Mouse (Mus musculus) heart, embryonic 13.5 days (tissue): ENCODE results near the gene Flna. TPM values are rescaled to one million over a fixed set of nuclear protein-coding genes. Genes with fewer than 3 reads are reported as not detected.
A peak's percentile ranks its signal among the peaks of the same experiment; 100 is the strongest.

Experiments used
- ATAC-seq: fragments of 200-750 bp; cut with Nextera tagmentation; 2 replicates; pipeline ENCODE4 v1.8.0; 2017; ENCODE audit warnings: moderate TSS enrichment; ENCODE audit not compliant: insufficient number of reproducible peaks, low FRiP score, low TSS enrichment; ENCODE audit errors: extremely low read depth
- H3K27ac ChIP-seq: fragments of 300-500 bp; sonication (generic); replicated peaks from 2 replicates; pipeline ENCODE4 v1.5.1; 2015; ENCODE audit warnings: moderate library complexity, mild to moderate bottlenecking, inconsistent platforms
- H3K27me3 ChIP-seq: fragments of 300-500 bp; sonication (generic); replicated peaks from 2 replicates; pipeline ENCODE4 v1.6.1; 2015; ENCODE audit warnings: mild to moderate bottlenecking, inconsistent platforms
- H3K36me3 ChIP-seq: fragments of 300-500 bp; sonication (generic); 2 replicates; pipeline ENCODE4 v1.6.1; 2015; ENCODE audit warnings: mild to moderate bottlenecking, inconsistent platforms
- H3K4me1 ChIP-seq: fragments of 300-500 bp; sonication (generic); 2 replicates; pipeline ENCODE4 v1.6.1; 2015; ENCODE audit warnings: inconsistent platforms
- H3K4me2 ChIP-seq: fragments of 300-500 bp; sonication (generic); 2 replicates; pipeline ENCODE4 v1.6.1; 2015; ENCODE audit warnings: inconsistent platforms, mild to moderate bottlenecking, moderate library complexity
- H3K4me3 ChIP-seq: fragments of 300-500 bp; sonication (generic); 2 replicates; pipeline ENCODE4 v1.5.1; 2015; ENCODE audit warnings: moderate library complexity, mild to moderate bottlenecking, inconsistent platforms
- H3K9ac ChIP-seq: fragments of 300-500 bp; sonication (generic); 2 replicates; pipeline ENCODE4 v1.6.1; 2015; ENCODE audit warnings: inconsistent platforms, mild to moderate bottlenecking, moderate library complexity
- H3K9me3 ChIP-seq: fragments of 300-500 bp; sonication (generic); 2 replicates; pipeline ENCODE4 v1.6.1; 2016; ENCODE audit warnings: inconsistent platforms
- WGBS: fragments of 180-500 bp; shearing (Covaris S2); methylation state at CpG from one replicate; pipeline ENCODE4 v1.1.7; 2015; ENCODE audit warnings: mixed read lengths; 5-methylcytosine and 5-hydroxymethylcytosine counted together
- polyA plus RNA-seq: library from polyadenylated mRNA; unstranded; fragments of >200 nt; fragmentation: Nextera tagmentation; extraction: Ambion mirVana; gene quantifications from 2 replicates; pipeline ENCODE4 v1.2.1, GENCODE M21; 2015

Gene Flna
- polyA plus RNA-seq, 1 experiment from 2014 or later: 154 TPM

DNA sequence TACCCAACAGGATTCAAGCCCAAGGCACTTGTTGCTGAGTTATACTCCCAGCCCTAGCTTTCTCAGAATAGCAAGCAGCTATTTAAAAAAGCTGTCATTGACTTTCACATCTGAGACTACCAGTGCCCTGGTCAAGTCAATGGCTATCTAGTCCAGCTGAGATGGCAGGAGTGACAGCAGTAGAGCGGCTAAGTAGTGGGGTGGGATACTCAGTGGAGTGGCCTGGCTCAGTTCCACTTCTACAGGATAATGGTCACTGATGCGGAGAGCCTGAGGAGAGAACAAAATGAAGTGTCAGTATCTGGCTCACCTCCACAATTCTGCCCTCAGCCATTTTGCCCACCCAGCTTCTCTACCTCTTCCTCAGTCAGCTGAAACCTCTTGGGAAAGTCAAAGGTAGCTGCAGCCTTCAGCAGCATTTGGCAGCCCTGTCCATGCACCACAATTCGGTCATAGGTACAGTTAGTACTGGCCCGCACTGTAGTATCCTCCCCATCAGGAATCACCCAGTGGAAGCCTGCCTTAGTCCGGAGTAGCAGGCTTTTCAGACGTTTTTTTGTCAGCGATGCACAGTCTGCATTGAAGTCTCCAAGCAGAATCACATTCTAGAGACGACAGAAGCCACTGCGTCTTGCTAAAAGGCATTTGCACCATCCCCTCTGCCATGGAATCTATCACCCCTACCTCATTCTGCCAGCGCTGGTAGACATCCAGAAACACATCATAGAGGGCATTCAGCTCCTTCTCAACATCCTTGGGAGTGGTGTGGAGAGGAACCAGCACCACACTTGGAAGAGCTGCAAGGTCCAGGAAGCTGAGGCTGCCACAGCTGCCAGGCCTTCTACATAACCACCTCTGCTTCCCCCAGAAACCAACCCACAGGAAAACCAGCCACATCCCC is 24.1 kb upstream of the Flna start:
- no peaks in the 10 kb centered on the region for H3K27me3 ChIP-seq
- peak overlapping the region; percentile 54; the same call in 1 of the 2 replicates for H3K27ac ChIP-seq
- H3K4me2 ChIP-seq: no peak overlapping the region
- no peaks in the 10 kb centered on the region for H3K9me3 ChIP-seq
- ATAC-seq: no peak
- H3K9ac ChIP-seq: no peak overlapping the region
- no peak overlapping the region for H3K4me3 ChIP-seq
- peaks cover 4% of the 10 kb centered on the region; the same call in 1 of the 2 replicates for H3K4me1 ChIP-seq
- 21% methylated on average over 10 of the region's 10 CpGs for WGBS
- H3K36me3 ChIP-seq: peaks cover 12% of the 10 kb centered on the region

- Histone ChIP-seq H3K4me3 (peak overlapping the region; percentile 67), H3K36me3 (peaks cover 12% of the 10 kb centered on the region), H3K27me3 (no peaks in the 10 kb centered on the region), H3K9ac (peak overlapping the region; percentile 90), H3K9me3 (no peaks in the 10 kb centered on the region), H3K27ac (peak overlapping the region; percentile 78), H3K4me2 (peak overlapping the region; percentile 72), H3K4me1 (peaks cover 4% of the 10 kb centered on the region; the same call in 1 of the 2 replicates)
- ATAC-seq: no peak
- 9% methylated on average over 27 of the region's 27 CpGs for whole genome bisulfite sequencing
These were observed 21.4 kb upstream of the Flna start for GRCm38 (mm10) chrX:74270902-74271551.

GRCm38 (mm10) chrX:74270062-74270901 is 20.7 kb upstream of the Flna start, which contains the start of gene Rpl10:
Gene Rpl10 (plus strand): TSS chrX:74270812.
- Histone ChIP-seq H3K4me2 (peak within 1 kb of the TSS; percentile 72), H3K27ac (peak within 1 kb of the TSS; percentile 95), H3K4me1 (peaks cover 4% of the 10 kb centered on the region; the same call in 1 of the 2 replicates), H3K9me3 (no peaks in the 10 kb centered on the region), H3K36me3 (peaks cover 12% of the 10 kb centered on the region), H3K27me3 (no peaks in the 10 kb centered on the region), H3K9ac (peak within 1 kb of the TSS; percentile 90), H3K4me3 (peak within 1 kb of the TSS; percentile 67)
- ATAC-seq: peak; percentile 91
- WGBS: 11% methylated on average over 42 of the region's 42 CpGs

DNA sequence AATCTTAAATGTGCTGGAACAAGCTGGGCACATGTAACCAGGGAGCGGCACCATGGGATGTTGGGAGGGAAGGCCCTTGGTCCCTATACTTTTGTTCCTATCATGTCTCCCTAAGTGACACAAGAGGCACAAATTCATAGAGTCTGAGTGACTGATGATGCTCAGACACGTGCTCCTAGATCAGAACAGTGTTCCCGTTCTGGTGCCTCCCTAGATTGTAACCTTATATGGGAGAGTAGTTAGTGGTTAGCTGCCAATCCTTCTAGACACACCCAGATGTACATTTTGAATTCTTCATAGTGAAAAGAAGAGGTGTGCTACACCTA is 20.1 kb upstream of the Flna start:
- H3K9ac ChIP-seq: peak overlapping the region; percentile 79
- no peak for ATAC-seq
- no peaks in the 10 kb centered on the region for H3K9me3 ChIP-seq
- peak overlapping the region; percentile 67 for H3K4me3 ChIP-seq
- H3K4me1 ChIP-seq: peaks cover 4% of the 10 kb centered on the region; the same call in 1 of the 2 replicates
- H3K36me3 ChIP-seq: peaks cover 12% of the 10 kb centered on the region
- H3K27ac ChIP-seq: peak overlapping the region; percentile 95
- 18% methylated on average over 3 of the region's 3 CpGs for WGBS
- H3K4me2 ChIP-seq: peak overlapping the region; percentile 67
- no peaks in the 10 kb centered on the region for H3K27me3 ChIP-seq

- Histone ChIP-seq H3K4me1 (peaks cover 5% of the 10 kb centered on the region), H3K27ac (no peak overlapping the region), H3K36me3 (peaks cover 27% of the 10 kb centered on the region), H3K9ac (no peak overlapping the region), H3K4me2 (no peak overlapping the region), H3K27me3 (no peaks in the 10 kb centered on the region), H3K4me3 (no peak overlapping the region), H3K9me3 (no peaks in the 10 kb centered on the region)
- no peak for ATAC-seq
- WGBS: 82% methylated on average over 3 of the region's 3 CpGs
These were observed 8.1 kb upstream of the Flna start for GRCm38 (mm10) chrX:74257746-74258145.

- peak overlapping the region; percentile 93 for H3K27ac ChIP-seq
- H3K4me1 ChIP-seq: peaks cover 9% of the 10 kb centered on the region
- H3K4me3 ChIP-seq: peak overlapping the region; percentile 66
- H3K27me3 ChIP-seq: no peaks in the 10 kb centered on the region
- peak overlapping the region; percentile 89 for H3K9ac ChIP-seq
- H3K36me3 ChIP-seq: peaks cover 24% of the 10 kb centered on the region
- peak overlapping the region; percentile 74 for H3K4me2 ChIP-seq
- 0 out of 2 replicates have a peak, but pooled peaks have one; percentile 7 for ATAC-seq
- WGBS: 19% methylated on average over 29 of the region's 31 CpGs
- no peaks in the 10 kb centered on the region for H3K9me3 ChIP-seq
These were observed 5.4 kb upstream of the Flna start for GRCm38 (mm10) chrX:74254888-74255565.

DNA sequence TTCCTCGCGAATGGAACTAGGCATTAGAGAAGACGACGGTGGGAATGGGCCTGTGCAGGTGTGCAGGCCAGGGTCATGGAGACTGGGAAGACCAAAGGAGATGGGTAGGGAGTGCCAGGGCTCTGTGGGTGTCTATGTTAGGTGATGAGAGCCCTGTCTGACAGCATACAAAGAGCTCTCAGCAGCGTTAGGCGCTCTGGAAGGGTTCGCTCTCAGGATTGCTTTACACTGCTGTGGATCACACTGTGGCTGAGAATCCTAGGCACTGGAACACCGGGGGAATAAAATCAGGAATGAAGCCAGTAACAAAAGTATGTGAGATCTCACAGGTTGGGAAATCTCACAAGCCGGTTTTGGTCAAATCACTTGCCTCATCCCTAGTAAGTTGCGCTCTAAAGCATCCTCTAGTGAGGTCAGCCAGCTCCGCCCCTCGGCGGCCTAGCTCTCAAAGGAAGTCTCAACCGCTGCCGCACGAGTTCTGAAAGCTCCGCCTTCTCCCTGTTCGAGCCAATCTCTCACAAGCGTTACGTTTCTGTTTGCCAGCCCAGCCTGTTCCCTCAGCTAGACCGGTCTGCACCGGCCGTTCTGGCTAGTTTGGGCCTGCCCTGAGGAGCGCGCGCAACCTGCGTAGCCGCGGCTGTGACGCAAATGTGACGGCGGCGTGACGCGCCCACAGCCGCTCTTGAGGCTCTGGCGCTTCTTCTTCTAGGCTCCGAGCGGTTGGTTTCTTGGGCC is 4.7 kb upstream of the Flna start, which contains the start of gene Emd:
TSS of gene Emd (plus strand) at position 535 of the 735 bp plus-strand sequence.
- H3K27ac ChIP-seq: peak within 1 kb of the TSS; percentile 93
- peak within 1 kb of the TSS; percentile 66 for H3K4me3 ChIP-seq
- H3K4me2 ChIP-seq: peak within 1 kb of the TSS; percentile 74
- 20% methylated on average over 39 of the region's 39 CpGs for WGBS
- H3K9me3 ChIP-seq: no peaks in the 10 kb centered on the region
- H3K4me1 ChIP-seq: peaks cover 9% of the 10 kb centered on the region
- no peaks in the 10 kb centered on the region for H3K27me3 ChIP-seq
- H3K36me3 ChIP-seq: peaks cover 24% of the 10 kb centered on the region
- ATAC-seq: peak; percentile 88
- peak within 1 kb of the TSS; percentile 89 for H3K9ac ChIP-seq

GRCm38 (mm10) chrX:74248651-74249050 is 969 bp downstream of the Flna start:
- no peak for ATAC-seq
- Histone ChIP-seq H3K36me3 (peaks cover 5% of the 10 kb centered on the region; the same call in 1 of the 2 replicates), H3K4me2 (peak overlapping the region; percentile 75), H3K9ac (peak overlapping the region; percentile 80), H3K4me1 (peaks cover 9% of the 10 kb centered on the region), H3K9me3 (no peaks in the 10 kb centered on the region), H3K4me3 (peak overlapping the region; percentile 66), H3K27me3 (no peaks in the 10 kb centered on the region), H3K27ac (peak overlapping the region; percentile 84)
- WGBS: 17% methylated on average over 3 of the region's 3 CpGs

- Histone ChIP-seq H3K9ac (peak overlapping the region; percentile 83), H3K27me3 (no peaks in the 10 kb centered on the region), H3K4me3 (peak overlapping the region; percentile 66), H3K4me1 (peaks cover 20% of the 10 kb centered on the region), H3K4me2 (peak overlapping the region; percentile 75), H3K9me3 (no peaks in the 10 kb centered on the region), H3K27ac (peak overlapping the region; percentile 90), H3K36me3 (peaks cover 25% of the 10 kb centered on the region)
- no peak for ATAC-seq
- 12% methylated on average over 15 of the region's 15 CpGs for WGBS
These were observed 2.9 kb downstream of the Flna start for GRCm38 (mm10) chrX:74246693-74247092.

DNA sequence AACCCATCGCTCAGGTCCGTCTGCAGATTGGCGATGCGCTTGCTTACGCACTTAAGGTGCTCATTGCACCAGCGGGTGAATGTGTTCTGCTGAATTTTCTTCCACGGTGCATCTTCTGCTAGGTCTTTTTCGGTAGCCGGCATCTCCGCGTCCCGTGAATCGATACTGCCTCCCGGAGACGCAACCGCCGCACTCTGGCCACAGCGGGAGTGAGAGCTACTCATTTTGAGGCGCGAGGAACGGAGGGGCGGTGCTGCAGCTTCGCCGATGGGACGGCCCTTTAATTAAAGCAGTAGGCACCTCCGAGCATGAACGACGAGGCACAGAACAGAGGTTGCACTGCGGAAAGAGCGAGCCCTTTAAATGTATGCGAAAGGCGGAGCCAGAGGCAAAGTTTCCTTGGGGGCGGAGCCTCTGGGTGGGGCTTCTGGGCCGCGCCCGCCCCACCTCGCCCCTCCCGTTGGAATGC is 3.4 kb downstream of the Flna start:
- Histone ChIP-seq H3K36me3 (peaks cover 29% of the 10 kb centered on the region), H3K4me3 (peak overlapping the region; percentile 66), H3K4me2 (peak overlapping the region; percentile 75), H3K4me1 (peaks cover 20% of the 10 kb centered on the region), H3K27me3 (no peaks in the 10 kb centered on the region), H3K9me3 (no peaks in the 10 kb centered on the region), H3K9ac (peak overlapping the region; percentile 91), H3K27ac (peak overlapping the region; percentile 94)
- ATAC-seq: peak; percentile 80
- 16% methylated on average over 37 of the region's 38 CpGs for WGBS
